ENCODE assay signal across 8 mouse cellular contexts in genomic region chr5:144223503-144223862, GRCm38 (mm10). TPM values are rescaled to one million over a fixed set of nuclear protein-coding genes. Genes with fewer than 3 reads are reported as not detected.
DNase-seq lines count a peak whose midpoint lies in the region; ATAC-seq and TF ChIP-seq lines count a peak whose summit lies in the region.

Gene Tecpr1 (minus strand): TSS chr5:144223615.

- DNase-seq in c-Kit-positive CD71-positive TER-119-positive erythroid progenitor cells, embryonic 14.5 days (ENCODE audit: low spot score) = peak; percentile 90
- DNase-seq in heart, postnatal 0 days (ENCODE audit: low spot score) = peak; percentile 94
- peak; percentile 95 to 96 for DNase-seq in kidney, postnatal 4 days

- peaks cover 68% of the 10 kb centered on the region for H3K4me1 ChIP-seq in E14TG2a.4 (replicated peaks; ENCODE audit: low read depth, low read length)
- H3K4me1 ChIP-seq in forebrain, embryonic 12.5 days = peaks cover 22% of the 10 kb centered on the region
- 0 out of 2 replicates have a peak, but pooled peaks cover 7% of the 10 kb centered on the region for H3K4me1 ChIP-seq in heart, postnatal 0 days (ENCODE audit: control insufficient read depth, insufficient read depth)
- H3K4me1 ChIP-seq in liver, embryonic 16.5 days (ENCODE audit: control insufficient read depth, low read depth, low read length) = peaks cover 3% of the 10 kb centered on the region
- H3K4me1 ChIP-seq in neural tube, embryonic 13.5 days (replicated peaks) = peaks cover 44% of the 10 kb centered on the region
- peaks cover 13% of the 10 kb centered on the region for H3K4me1 ChIP-seq in testis, adult 2 months (ENCODE audit: control insufficient read depth, insufficient read depth, low read length)

- TF ChIP-seq POLR2A in testis, adult 2 months (IDR thresholded peaks at IDR 0.05; ENCODE audit: control insufficient read depth, low read depth, low read length) = peak; percentile 71; the same call in 1 of the 2 replicates

- H3K4me3 ChIP-seq in E14TG2a.4 (replicated peaks; ENCODE audit: low read length) = peak within 1 kb of the TSS; percentile 90
- H3K4me3 ChIP-seq in forebrain, embryonic 12.5 days (replicated peaks) = peak within 1 kb of the TSS; percentile 73
- H3K4me3 ChIP-seq in heart, postnatal 0 days (ENCODE audit: low read depth, low read length) = peak within 1 kb of the TSS; percentile 74
- H3K4me3 ChIP-seq in liver, embryonic 16.5 days (ENCODE audit: low read depth, low read length) = peak within 1 kb of the TSS; percentile 67
- peak within 1 kb of the TSS; percentile 82 for H3K4me3 ChIP-seq in neural tube, embryonic 13.5 days
- peak within 1 kb of the TSS; percentile 98 for H3K4me3 ChIP-seq in testis, adult 2 months (ENCODE audit: control insufficient read depth, low read depth, low read length)

- peak within 1 kb of the TSS; percentile 77 for H3K27ac ChIP-seq in forebrain, embryonic 12.5 days
- peak within 1 kb of the TSS; percentile 83 for H3K27ac ChIP-seq in heart, postnatal 0 days (ENCODE audit: low read depth)
- H3K27ac ChIP-seq in liver, embryonic 16.5 days (ENCODE audit: low read length) = 0 out of 2 replicates have a peak within 1 kb of the TSS, but pooled peaks have one; percentile 16
- H3K27ac ChIP-seq in neural tube, embryonic 13.5 days (replicated peaks) = peak within 1 kb of the TSS; percentile 84
- H3K27ac ChIP-seq in testis, adult 2 months (ENCODE audit: control insufficient read depth, insufficient read depth, low read depth, low read length) = peak within 1 kb of the TSS; percentile 83

- H3K27me3 ChIP-seq in E14TG2a.4 (ENCODE audit: insufficient read depth, low read length) = 0 out of 2 replicates have a peak, but pooled peaks cover 2% of the 10 kb centered on the region
- no peaks in the 10 kb centered on the region for H3K27me3 ChIP-seq in forebrain, embryonic 12.5 days
- no peaks in the 10 kb centered on the region for H3K27me3 ChIP-seq in heart, postnatal 0 days (ENCODE audit: control insufficient read depth, insufficient read depth, low read length)
- H3K27me3 ChIP-seq in liver, embryonic 16.5 days (ENCODE audit: control insufficient read depth, insufficient read depth, low read depth, low read length) = no peaks in the 10 kb centered on the region
- H3K27me3 ChIP-seq in neural tube, embryonic 13.5 days = no peaks in the 10 kb centered on the region
- H3K27me3 ChIP-seq in testis, adult 2 months (ENCODE audit: control insufficient read depth, insufficient read depth, low read length) = no peaks in the 10 kb centered on the region

- H3K4me2 ChIP-seq in forebrain, embryonic 12.5 days = peak within 1 kb of the TSS; percentile 88
- peak within 1 kb of the TSS; percentile 86 for H3K4me2 ChIP-seq in heart, postnatal 0 days (ENCODE audit: low read depth, low read length)
- peak within 1 kb of the TSS; percentile 93 for H3K4me2 ChIP-seq in liver, embryonic 16.5 days (ENCODE audit: low read depth, low read length)
- peak within 1 kb of the TSS; percentile 92 for H3K4me2 ChIP-seq in neural tube, embryonic 13.5 days

- H3K9ac ChIP-seq in forebrain, embryonic 12.5 days = peak within 1 kb of the TSS; percentile 72
- H3K9ac ChIP-seq in heart, postnatal 0 days (replicated peaks; ENCODE audit: low read depth, low read length) = peak within 1 kb of the TSS; percentile 65
- H3K9ac ChIP-seq in liver, embryonic 16.5 days (ENCODE audit: low read depth, low read length) = peak within 1 kb of the TSS; percentile 72
- H3K9ac ChIP-seq in neural tube, embryonic 13.5 days = peak within 1 kb of the TSS; percentile 87

- H3K36me3 ChIP-seq in E14TG2a.4 (ENCODE audit: insufficient read depth, low read length) = no peaks in the 10 kb centered on the region
- no peaks in the 10 kb centered on the region for H3K36me3 ChIP-seq in forebrain, embryonic 12.5 days (replicated peaks)
- H3K36me3 ChIP-seq in heart, postnatal 0 days (replicated peaks; ENCODE audit: control insufficient read depth, insufficient read depth, low read length) = no peaks in the 10 kb centered on the region
- H3K36me3 ChIP-seq in liver, embryonic 16.5 days (ENCODE audit: control insufficient read depth, insufficient read depth) = no peaks in the 10 kb centered on the region
- H3K36me3 ChIP-seq in neural tube, embryonic 13.5 days = peaks cover 6% of the 10 kb centered on the region
- H3K36me3 ChIP-seq in testis, adult 2 months (ENCODE audit: control insufficient read depth, insufficient read depth, low read length) = no peaks in the 10 kb centered on the region

- no peaks in the 10 kb centered on the region for H3K9me3 ChIP-seq in E14TG2a.4 (ENCODE audit: low read length)
- H3K9me3 ChIP-seq in forebrain, embryonic 12.5 days = no peaks in the 10 kb centered on the region
- H3K9me3 ChIP-seq in heart, postnatal 0 days (replicated peaks; ENCODE audit: control insufficient read depth, low read length) = no peaks in the 10 kb centered on the region
- H3K9me3 ChIP-seq in liver, embryonic 16.5 days (replicated peaks; ENCODE audit: control insufficient read depth, low read length) = no peaks in the 10 kb centered on the region
- H3K9me3 ChIP-seq in neural tube, embryonic 13.5 days = no peaks in the 10 kb centered on the region

- TF ChIP-seq CTCF in E14TG2a.4 (conservative IDR thresholded peaks at IDR 0.05; ENCODE audit: low read length) = no peak
- TF ChIP-seq CTCF in heart, postnatal 0 days (IDR thresholded peaks at IDR 0.05; ENCODE audit: low read depth) = no peak
- no peak for TF ChIP-seq CTCF in testis, adult 2 months (IDR thresholded peaks at IDR 0.05; ENCODE audit: control insufficient read depth, insufficient read depth, insufficient replicate concordance, low read depth, low read length)

- no peak for TF ChIP-seq EP300 in heart, postnatal 0 days (IDR thresholded peaks at IDR 0.05; ENCODE audit: low read depth)

- WGBS in forebrain, embryonic 12.5 days = under 1% methylated on average over 35 of the region's 37 CpGs
- WGBS in heart, postnatal 0 days = 0% methylated on average over 37 of the region's 37 CpGs
- WGBS in liver, embryonic 16.5 days (ENCODE audit: insufficient replicate concordance) = under 1% methylated on average over 34 of the region's 37 CpGs
- under 1% methylated on average over 32 of the region's 37 CpGs for WGBS in neural tube, embryonic 13.5 days

- ATAC-seq in forebrain, embryonic 12.5 days (ENCODE audit: low FRiP score) = peak; percentile 96
- peak; percentile 92 for ATAC-seq in heart, postnatal 0 days (ENCODE audit: insufficient read depth, low read depth)
- ATAC-seq in liver, embryonic 16.5 days (ENCODE audit: low read depth) = peak; percentile 98
- peak; percentile 98 for ATAC-seq in neural tube, embryonic 13.5 days (ENCODE audit: low read depth)

RNA-seq across cellular contexts. Expression of gene Tecpr1, which starts in this region (rescaled TPM):
- polyA plus RNA-seq in forebrain, embryonic 12.5 days (2016; fragmentation: Nextera tagmentation; extraction: Ambion mirVana) = 31.7 and 32.3 TPM in 2 replicates
- total RNA-seq in heart, postnatal 0 days (2014; rRNA removed; ENCODE audit: low replicate concordance) = 19.2 and 28.3 TPM in 2 replicates
- 11.7 and 13.5 TPM in 2 replicates for polyA plus RNA-seq in heart, postnatal 0 days (2015; fragmentation: Nextera tagmentation; extraction: Ambion mirVana)
- polyA plus RNA-seq in liver, embryonic 16.5 days (2015; fragmentation: Nextera tagmentation; extraction: Ambion mirVana) = 3.1 and 3.2 TPM in 2 replicates
- 41.5 TPM in 2 replicates for polyA plus RNA-seq in neural tube, embryonic 13.5 days (2015; fragmentation: Nextera tagmentation; extraction: Ambion mirVana)
- polyA plus RNA-seq in testis, adult 2 months (2012; rRNA removed) = 16.4 and 16.7 TPM in 2 replicates

Comparison
In these comparisons a context has a peak if more than half of its experiments do, and no peak if none do; other contexts are left out.
1. Peak in every context shown above with its lines: DNase-seq, ATAC-seq, H3K4me3 ChIP-seq and H3K27ac ChIP-seq.
2. H3K27ac ChIP-seq: peak in every context shown above with its lines; median percentile 84 in neural tube, embryonic 13.5 days; 83 in heart, postnatal 0 days; 83 in testis, adult 2 months; 77 in forebrain, embryonic 12.5 days; 16 in liver, embryonic 16.5 days.